Mouse (Mus musculus): ENCODE measurements at regions not wholly inside any gene's neighbourhood (a gene's known extent, or its start where the extent isn't known, plus 50 kb on each side); places are given as distances from the start of the nearest gene placed in this dataset.

GRCm38 (mm10) chr4:105384826-105385225 lies 227.7 kb downstream of the Plpp3 start:
- DNase-seq (ENCODE audit: low read depth in 2 of 2, low spot score in 2 of 2), result no peak

- DNase-seq (ENCODE audit: low read depth in 2 of 2, low spot score in 2 of 2), result no peak
Observed at GRCm38 (mm10) chr4:105385481-105385880, 228.3 kb downstream of the Plpp3 start.

- no peak for DNase-seq (ENCODE audit: low read depth in 2 of 2, low spot score in 2 of 2)
Observed at GRCm38 (mm10) chr4:105390378-105390777, 233.2 kb downstream of the Plpp3 start.

- no peak for DNase-seq (ENCODE audit: low read depth in 2 of 2, low spot score in 2 of 2)
Observed at GRCm38 (mm10) chr4:105394366-105394765, 237.2 kb downstream of the Plpp3 start.

GRCm38 (mm10) chr4:105397451-105397850 lies 240.3 kb downstream of the Plpp3 start:
- no peak for DNase-seq (ENCODE audit: low read depth in 2 of 2, low spot score in 2 of 2)

GRCm38 (mm10) chr4:105402021-105402420 lies 244.9 kb downstream of the Plpp3 start:
- DNase-seq (ENCODE audit: low read depth in 2 of 2, low spot score in 2 of 2), result no peak

- no peak for DNase-seq (ENCODE audit: low read depth in 2 of 2, low spot score in 2 of 2)
Observed at GRCm38 (mm10) chr4:105403169-105403568, 246.0 kb downstream of the Plpp3 start.

GRCm38 (mm10) chr4:105403686-105404085 lies 246.5 kb downstream of the Plpp3 start:
- no peak for DNase-seq (ENCODE audit: low read depth in 2 of 2, low spot score in 2 of 2)

- no peak for DNase-seq (ENCODE audit: low read depth in 2 of 2, low spot score in 2 of 2)
Observed at GRCm38 (mm10) chr4:105405728-105406127, 248.6 kb downstream of the Plpp3 start.

GRCm38 (mm10) chr4:105406786-105407464 lies 249.8 kb downstream of the Plpp3 start:
- DNase-seq (ENCODE audit: low read depth in 2 of 2, low spot score in 2 of 2), result no peak

GRCm38 (mm10) chr4:105408896-105409295 lies 251.7 kb downstream of the Plpp3 start:
- DNase-seq (ENCODE audit: low read depth in 2 of 2, low spot score in 2 of 2), result no peak

- no peak for DNase-seq (ENCODE audit: low read depth in 2 of 2, low spot score in 2 of 2)
Observed at GRCm38 (mm10) chr4:105417166-105417565, 260.0 kb downstream of the Plpp3 start.

- no peak for DNase-seq (ENCODE audit: low read depth in 2 of 2, low spot score in 2 of 2)
Observed at GRCm38 (mm10) chr4:105422466-105422865, 265.3 kb downstream of the Plpp3 start.

GRCm38 (mm10) chr4:105423727-105424201 lies 266.6 kb downstream of the Plpp3 start:
- no peak for DNase-seq (ENCODE audit: low read depth in 2 of 2, low spot score in 2 of 2)

- DNase-seq (ENCODE audit: low read depth in 2 of 2, low spot score in 2 of 2), result no peak
Observed at GRCm38 (mm10) chr4:105425086-105425485, 267.9 kb downstream of the Plpp3 start.

GRCm38 (mm10) chr4:105427581-105427980 lies 270.4 kb downstream of the Plpp3 start:
- DNase-seq (ENCODE audit: low read depth in 2 of 2, low spot score in 2 of 2), result no peak

GRCm38 (mm10) chr4:105429381-105430100 lies 272.4 kb downstream of the Plpp3 start:
- no peak for DNase-seq (ENCODE audit: low read depth in 2 of 2, low spot score in 2 of 2)

- no peak for DNase-seq (ENCODE audit: low read depth in 2 of 2, low spot score in 2 of 2)
Observed at GRCm38 (mm10) chr4:105432461-105432860, 275.3 kb downstream of the Plpp3 start.

- DNase-seq (ENCODE audit: low read depth in 2 of 2, low spot score in 2 of 2), result no peak
Observed at GRCm38 (mm10) chr4:105437141-105437540, 280.0 kb downstream of the Plpp3 start.

- DNase-seq (ENCODE audit: low read depth in 2 of 2, low spot score in 2 of 2), result no peak
Observed at GRCm38 (mm10) chr4:105449046-105449860, 292.1 kb downstream of the Plpp3 start.

- no peak for DNase-seq (ENCODE audit: low read depth in 2 of 2, low spot score in 2 of 2)
Observed at GRCm38 (mm10) chr4:105450881-105451280, 293.7 kb downstream of the Plpp3 start.

- no peak for DNase-seq (ENCODE audit: low read depth in 2 of 2, low spot score in 2 of 2)
Observed at GRCm38 (mm10) chr4:105451871-105452270, 294.7 kb downstream of the Plpp3 start.
